Mouse (Mus musculus): ENCODE measurements around the gene Heca. TPM values are rescaled to one million over a fixed set of nuclear protein-coding genes. Genes with fewer than 3 reads are reported as not detected.
"Not testable (repeated sequence)": the region's sequence is repeated elsewhere in the genome, so short reads cannot be mapped to it uniquely, and the experiment has no call there.

Gene Heca
- polyA plus RNA-seq (2015; fragmentation: Nextera tagmentation; extraction: Ambion mirVana), result 4.6 and 4.7 TPM in 2 replicates

- Histone ChIP-seq H3K27me3 (no peaks in the 10 kb centered on the region), H3K9ac (peak within 1 kb of the TSS; percentile 96), H3K9me3 (replicated peaks) (no peaks in the 10 kb centered on the region), H3K4me2 (peak within 1 kb of the TSS; percentile 66), H3K27ac (peak within 1 kb of the TSS; percentile 94), H3K36me3 (no peaks in the 10 kb centered on the region), H3K4me1 (replicated peaks) (peaks cover 17% of the 10 kb centered on the region), H3K4me3 (peak within 1 kb of the TSS; percentile 86)
- peak; percentile 94 for ATAC-seq (replicated peaks; ENCODE audit: insufficient number of reproducible peaks, insufficient read depth, low FRiP score, low read depth)
- WGBS, result 6% methylated on average over 49 of the region's 50 CpGs
Measured at GRCm38 (mm10) chr10:17947960-17948730, at the start of gene Heca. Gene Heca (minus strand): TSS chr10:17948067.

GRCm38 (mm10) chr10:17990576-17990975 is 42.7 kb upstream of the Heca start:
- no peak for ATAC-seq (replicated peaks; ENCODE audit: insufficient number of reproducible peaks, insufficient read depth, low FRiP score, low read depth)
- Histone ChIP-seq H3K9me3 (replicated peaks) (no peaks in the 10 kb centered on the region), H3K4me3 (no peak overlapping the region), H3K4me2 (no peak overlapping the region), H3K27ac (no peak overlapping the region), H3K4me1 (replicated peaks) (no peaks in the 10 kb centered on the region), H3K27me3 (no peaks in the 10 kb centered on the region), H3K9ac (no peak overlapping the region), H3K36me3 (no peaks in the 10 kb centered on the region)
- WGBS, result 75% methylated on average over 4 of the region's 4 CpGs

- Histone ChIP-seq H3K4me3 (no peak overlapping the region), H3K9ac (no peak overlapping the region), H3K27me3 (no peaks in the 10 kb centered on the region), H3K4me1 (replicated peaks) (no peaks in the 10 kb centered on the region), H3K9me3 (replicated peaks) (no peaks in the 10 kb centered on the region), H3K27ac (no peak overlapping the region), H3K4me2 (no peak overlapping the region), H3K36me3 (no peaks in the 10 kb centered on the region)
- WGBS, result 62% methylated on average over 6 of the region's 6 CpGs
- no peak for ATAC-seq (replicated peaks; ENCODE audit: insufficient number of reproducible peaks, insufficient read depth, low FRiP score, low read depth)
Measured at GRCm38 (mm10) chr10:17989136-17989535, 41.3 kb upstream of the Heca start.

- Histone ChIP-seq H3K27ac (no peak overlapping the region), H3K4me3 (no peak overlapping the region), H3K4me2 (no peak overlapping the region), H3K9me3 (replicated peaks) (no peaks in the 10 kb centered on the region), H3K27me3 (no peaks in the 10 kb centered on the region), H3K4me1 (replicated peaks) (no peaks in the 10 kb centered on the region), H3K9ac (no peak overlapping the region), H3K36me3 (no peaks in the 10 kb centered on the region)
- 73% methylated on average over 8 of the region's 8 CpGs for whole genome bisulfite sequencing
- no peak for ATAC-seq (replicated peaks; ENCODE audit: insufficient number of reproducible peaks, insufficient read depth, low FRiP score, low read depth)
Measured at GRCm38 (mm10) chr10:17987823-17988423, 40.1 kb upstream of the Heca start.

- Histone ChIP-seq H3K27ac (no peak overlapping the region), H3K4me3 (no peak overlapping the region), H3K4me1 (replicated peaks) (no peaks in the 10 kb centered on the region), H3K36me3 (no peaks in the 10 kb centered on the region), H3K27me3 (no peaks in the 10 kb centered on the region), H3K9ac (no peak overlapping the region), H3K4me2 (no peak overlapping the region), H3K9me3 (replicated peaks) (no peaks in the 10 kb centered on the region)
- ATAC-seq (replicated peaks; ENCODE audit: insufficient number of reproducible peaks, insufficient read depth, low FRiP score, low read depth), result no peak
- 76% methylated on average over 2 of the region's 2 CpGs for WGBS
Measured at GRCm38 (mm10) chr10:17983313-17983712, 35.4 kb upstream of the Heca start.

- Histone ChIP-seq H3K4me2 (no peak overlapping the region), H3K9ac (no peak overlapping the region), H3K27me3 (no peaks in the 10 kb centered on the region), H3K4me1 (replicated peaks) (no peaks in the 10 kb centered on the region), H3K4me3 (no peak overlapping the region), H3K36me3 (no peaks in the 10 kb centered on the region), H3K27ac (no peak overlapping the region), H3K9me3 (replicated peaks) (no peaks in the 10 kb centered on the region)
- no peak for ATAC-seq (replicated peaks; ENCODE audit: insufficient number of reproducible peaks, insufficient read depth, low FRiP score, low read depth)
- WGBS, result 58% methylated on average over 4 of the region's 4 CpGs
Measured at GRCm38 (mm10) chr10:17966090-17966489, 18.2 kb upstream of the Heca start.

GRCm38 (mm10) chr10:17950761-17951160 is 2.9 kb upstream of the Heca start:
- ATAC-seq (replicated peaks; ENCODE audit: insufficient number of reproducible peaks, insufficient read depth, low FRiP score, low read depth), result no peak
- Histone ChIP-seq H3K4me2 (no peak overlapping the region), H3K4me3 (no peak overlapping the region), H3K9me3 (replicated peaks) (no peaks in the 10 kb centered on the region), H3K36me3 (no peaks in the 10 kb centered on the region), H3K4me1 (replicated peaks) (peaks cover 12% of the 10 kb centered on the region), H3K27me3 (no peaks in the 10 kb centered on the region), H3K9ac (no peak overlapping the region), H3K27ac (peak overlapping the region; percentile 14)
- 50% methylated on average over 5 of the region's 5 CpGs for WGBS

- Histone ChIP-seq H3K9ac (peak overlapping the region; percentile 96), H3K27ac (peak overlapping the region; percentile 94), H3K9me3 (replicated peaks) (no peaks in the 10 kb centered on the region), H3K4me1 (replicated peaks) (peaks cover 17% of the 10 kb centered on the region), H3K36me3 (no peaks in the 10 kb centered on the region), H3K4me2 (peak overlapping the region; percentile 66), H3K27me3 (no peaks in the 10 kb centered on the region), H3K4me3 (peak overlapping the region; percentile 86)
- under 1% methylated on average over 86 of the region's 110 CpGs for WGBS
- ATAC-seq (replicated peaks; ENCODE audit: insufficient number of reproducible peaks, insufficient read depth, low FRiP score, low read depth), result peak; percentile 74
Measured at GRCm38 (mm10) chr10:17947175-17947906, 526 bp downstream of the Heca start.

- H3K27me3 ChIP-seq; H3K36me3 ChIP-seq; H3K9me3 ChIP-seq (replicated peaks); ATAC-seq (replicated peaks; ENCODE audit: insufficient number of reproducible peaks, insufficient read depth, low FRiP score, low read depth): not testable (repeated sequence)
- Histone ChIP-seq H3K9ac (peak overlapping the region; percentile 96), H3K4me1 (replicated peaks) (peaks cover 17% of the 10 kb centered on the region), H3K4me3 (peak overlapping the region; percentile 86), H3K27ac (peak overlapping the region; percentile 94), H3K4me2 (peak overlapping the region; percentile 66)
- 8% methylated on average over 2 of the region's 4 CpGs for WGBS
Measured at GRCm38 (mm10) chr10:17946799-17947174, 1.1 kb downstream of the Heca start.

- no peaks in the 10 kb centered on the region for H3K9me3 ChIP-seq (replicated peaks)
- H3K4me2 ChIP-seq, result peak overlapping the region; percentile 66
- 0 out of 2 replicates have a peak overlapping the region, but pooled peaks have one; percentile 7 for H3K9ac ChIP-seq
- H3K27ac ChIP-seq, result no peak overlapping the region
- WGBS, result 6% methylated on average over 3 of the region's 3 CpGs
- H3K27me3 ChIP-seq, result no peaks in the 10 kb centered on the region
- peaks cover 17% of the 10 kb centered on the region for H3K4me1 ChIP-seq (replicated peaks)
- no peaks in the 10 kb centered on the region for H3K36me3 ChIP-seq
- no peak for ATAC-seq (replicated peaks; ENCODE audit: insufficient number of reproducible peaks, insufficient read depth, low FRiP score, low read depth)
- peak overlapping the region; percentile 86 for H3K4me3 ChIP-seq
Measured at GRCm38 (mm10) chr10:17946046-17946445, 1.8 kb downstream of the Heca start.

- no peaks in the 10 kb centered on the region for H3K27me3 ChIP-seq
- no peak overlapping the region for H3K27ac ChIP-seq
- no peaks in the 10 kb centered on the region for H3K36me3 ChIP-seq
- no peak overlapping the region for H3K4me3 ChIP-seq
- H3K4me1 ChIP-seq (replicated peaks), result peaks cover 38% of the 10 kb centered on the region
- H3K4me2 ChIP-seq, result no peak overlapping the region
- WGBS, result 65% methylated on average over 2 of the region's 2 CpGs
- H3K9me3 ChIP-seq (replicated peaks), result no peaks in the 10 kb centered on the region
- no peak overlapping the region for H3K9ac ChIP-seq
- no peak for ATAC-seq (replicated peaks; ENCODE audit: insufficient number of reproducible peaks, insufficient read depth, low FRiP score, low read depth)
Measured at GRCm38 (mm10) chr10:17933622-17934021, 14.2 kb downstream of the Heca start.

Data from heart, embryonic 15.5 days (tissue).